Mouse (Mus musculus): ENCODE data around the gene Vasp. TPM values are rescaled to one million over a fixed set of nuclear protein-coding genes. Genes with fewer than 3 reads are reported as not detected.

Gene Vasp
- polyA plus RNA-seq (2015; fragmentation: Nextera tagmentation; extraction: Ambion mirVana) = 84.0 and 86.1 TPM in 2 replicates

GRCm38 (mm10) chr7:19271238-19272172 is at the start of gene Vasp:
Gene Vasp (minus strand): TSS chr7:19271817.
- Histone ChIP-seq H3K27ac (ENCODE audit: low read length) (peak within 1 kb of the TSS; percentile 98), H3K9me3 (replicated peaks; ENCODE audit: control insufficient read depth, low read length) (no peaks in the 10 kb centered on the region; the same call in 1 of the 2 replicates), H3K4me3 (ENCODE audit: low read length) (peak within 1 kb of the TSS; percentile 76), H3K27me3 (ENCODE audit: control insufficient read depth, insufficient read depth, low read length) (no peaks in the 10 kb centered on the region), H3K4me1 (ENCODE audit: control insufficient read depth, insufficient read depth, low read length) (peaks cover 33% of the 10 kb centered on the region), H3K36me3 (ENCODE audit: control insufficient read depth, insufficient read depth) (no peaks in the 10 kb centered on the region; the same call in 1 of the 2 replicates), H3K9ac (ENCODE audit: low read length) (peak within 1 kb of the TSS; percentile 94), H3K4me2 (ENCODE audit: low read depth, low read length) (peak within 1 kb of the TSS; percentile 86)
- peak; percentile 66 for ATAC-seq (replicated peaks; ENCODE audit: extremely low read depth, insufficient read depth, low FRiP score)
- WGBS = under 1% methylated on average over 62 of the region's 62 CpGs

- peak overlapping the region; percentile 67 for H3K4me2 ChIP-seq (ENCODE audit: low read depth, low read length)
- H3K9me3 ChIP-seq (replicated peaks; ENCODE audit: control insufficient read depth, low read length) = no peaks in the 10 kb centered on the region
- peak overlapping the region; percentile 66 for H3K9ac ChIP-seq (ENCODE audit: low read length)
- no peaks in the 10 kb centered on the region for H3K36me3 ChIP-seq (ENCODE audit: control insufficient read depth, insufficient read depth)
- peaks cover 15% of the 10 kb centered on the region for H3K4me1 ChIP-seq (ENCODE audit: control insufficient read depth, insufficient read depth, low read length)
- H3K27ac ChIP-seq (ENCODE audit: low read length) = no peak overlapping the region
- H3K4me3 ChIP-seq (ENCODE audit: low read length) = peak overlapping the region; percentile 48
- H3K27me3 ChIP-seq (ENCODE audit: control insufficient read depth, insufficient read depth, low read length) = no peaks in the 10 kb centered on the region
- 43% methylated on average over 7 of the region's 7 CpGs for WGBS
- no peak for ATAC-seq (replicated peaks; ENCODE audit: extremely low read depth, insufficient read depth, low FRiP score)
Measured at GRCm38 (mm10) chr7:19320637-19321036, 49.0 kb upstream of the Vasp start.

DNA sequence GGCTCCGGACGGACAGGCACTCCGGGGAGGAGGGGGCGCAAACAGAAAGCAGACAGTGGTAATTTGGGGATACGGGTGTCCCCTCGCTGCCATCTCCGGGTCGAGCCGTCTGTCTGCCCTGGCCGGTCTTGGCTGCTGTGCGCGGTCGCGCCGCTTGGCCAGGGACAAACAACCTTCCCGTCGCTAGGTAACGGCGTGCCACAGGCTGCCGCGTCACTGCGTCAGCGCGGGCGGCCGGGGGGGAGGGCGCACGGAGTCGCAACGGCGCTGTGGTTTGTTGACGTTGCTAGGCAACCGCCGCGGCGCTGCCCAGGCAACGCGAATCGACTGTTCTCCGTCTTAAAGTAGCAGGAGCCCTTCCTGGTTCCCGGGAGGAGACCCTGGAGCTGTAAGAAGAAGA is 48.3 kb upstream of the Vasp start:
- H3K27ac ChIP-seq (ENCODE audit: low read length) = peak overlapping the region; percentile 38; the same call in 1 of the 2 replicates

GRCm38 (mm10) chr7:19319458-19319857 is 47.8 kb upstream of the Vasp start:
- no peaks in the 10 kb centered on the region for H3K36me3 ChIP-seq (ENCODE audit: control insufficient read depth, insufficient read depth)
- no peaks in the 10 kb centered on the region for H3K9me3 ChIP-seq (replicated peaks; ENCODE audit: control insufficient read depth, low read length)
- WGBS = 21% methylated on average over 9 of the region's 9 CpGs
- peak overlapping the region; percentile 48 for H3K4me3 ChIP-seq (ENCODE audit: low read length)
- peaks cover 12% of the 10 kb centered on the region for H3K4me1 ChIP-seq (ENCODE audit: control insufficient read depth, insufficient read depth, low read length)
- peak overlapping the region; percentile 67 for H3K4me2 ChIP-seq (ENCODE audit: low read depth, low read length)
- H3K27ac ChIP-seq (ENCODE audit: low read length) = no peak overlapping the region
- H3K27me3 ChIP-seq (ENCODE audit: control insufficient read depth, insufficient read depth, low read length) = no peaks in the 10 kb centered on the region; the same call in 1 of the 2 replicates
- peak; percentile 42 for ATAC-seq (replicated peaks; ENCODE audit: extremely low read depth, insufficient read depth, low FRiP score)
- H3K9ac ChIP-seq (ENCODE audit: low read length) = peak overlapping the region; percentile 58

More for the DNA sequence above, 48.3 kb upstream of the Vasp start:
- Histone ChIP-seq H3K9ac (ENCODE audit: low read length) (peak overlapping the region; percentile 66), H3K9me3 (replicated peaks; ENCODE audit: control insufficient read depth, low read length) (no peaks in the 10 kb centered on the region), H3K4me1 (ENCODE audit: control insufficient read depth, insufficient read depth, low read length) (peaks cover 12% of the 10 kb centered on the region), H3K27me3 (ENCODE audit: control insufficient read depth, insufficient read depth, low read length) (no peaks in the 10 kb centered on the region), H3K4me3 (ENCODE audit: low read length) (peak overlapping the region; percentile 48), H3K36me3 (ENCODE audit: control insufficient read depth, insufficient read depth) (no peaks in the 10 kb centered on the region), H3K4me2 (ENCODE audit: low read depth, low read length) (peak overlapping the region; percentile 67)
- peak; percentile 96 for ATAC-seq (replicated peaks; ENCODE audit: extremely low read depth, insufficient read depth, low FRiP score)
- under 1% methylated on average over 41 of the region's 41 CpGs for WGBS

DNA sequence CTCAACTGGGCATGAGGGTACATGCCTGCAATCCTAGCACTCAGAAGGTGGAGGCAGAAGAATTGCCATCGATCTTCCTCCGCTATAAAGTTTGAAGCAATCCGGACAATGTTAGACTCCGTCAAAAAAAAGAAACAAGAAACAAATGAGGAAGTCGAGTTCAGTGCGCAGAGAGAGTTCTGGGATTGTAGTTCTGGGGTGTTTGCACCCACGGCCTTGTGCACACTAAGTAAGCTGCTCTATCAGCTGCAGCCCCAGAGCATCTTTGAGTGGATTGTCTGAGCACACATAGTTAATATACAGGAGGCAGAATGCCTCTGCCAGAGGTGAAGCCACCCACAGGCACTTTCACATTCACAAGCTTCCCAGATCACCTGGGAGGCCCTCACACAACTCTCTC is 47.1 kb upstream of the Vasp start:
- H3K27ac ChIP-seq (ENCODE audit: low read length) = no peak overlapping the region
- H3K27me3 ChIP-seq (ENCODE audit: control insufficient read depth, insufficient read depth, low read length) = no peaks in the 10 kb centered on the region; the same call in 1 of the 2 replicates
- H3K36me3 ChIP-seq (ENCODE audit: control insufficient read depth, insufficient read depth) = no peaks in the 10 kb centered on the region
- no peaks in the 10 kb centered on the region for H3K9me3 ChIP-seq (replicated peaks; ENCODE audit: control insufficient read depth, low read length)
- H3K9ac ChIP-seq (ENCODE audit: low read length) = no peak overlapping the region
- H3K4me1 ChIP-seq (ENCODE audit: control insufficient read depth, insufficient read depth, low read length) = peaks cover 12% of the 10 kb centered on the region
- ATAC-seq (replicated peaks; ENCODE audit: extremely low read depth, insufficient read depth, low FRiP score) = no peak
- no peak overlapping the region for H3K4me3 ChIP-seq (ENCODE audit: low read length)
- H3K4me2 ChIP-seq (ENCODE audit: low read depth, low read length) = no peak overlapping the region
- 74% methylated on average over 7 of the region's 7 CpGs for WGBS

DNA sequence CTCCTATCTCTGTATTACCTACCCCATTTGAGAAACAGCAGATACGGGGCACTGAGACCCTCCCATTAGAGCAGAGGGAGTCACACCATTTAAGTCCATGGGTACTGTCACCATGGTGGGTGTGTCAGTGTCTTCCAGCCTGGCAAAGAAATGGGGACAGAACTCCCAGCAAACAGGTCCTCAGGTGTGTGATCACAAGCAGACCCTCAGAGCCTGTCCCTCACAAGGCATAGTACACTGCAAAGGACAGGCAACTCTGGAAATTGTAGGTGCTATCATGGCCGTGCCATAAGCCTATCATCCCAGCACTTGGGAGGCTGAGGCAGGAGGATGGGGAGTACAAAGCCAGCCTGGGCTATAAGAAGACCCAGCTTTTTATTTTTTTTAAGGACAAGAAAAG is 46.6 kb upstream of the Vasp start:
- H3K9me3 ChIP-seq (replicated peaks; ENCODE audit: control insufficient read depth, low read length) = no peaks in the 10 kb centered on the region
- no peak overlapping the region for H3K9ac ChIP-seq (ENCODE audit: low read length)
- no peak overlapping the region for H3K27ac ChIP-seq (ENCODE audit: low read length)
- no peak for ATAC-seq (replicated peaks; ENCODE audit: extremely low read depth, insufficient read depth, low FRiP score)
- H3K4me3 ChIP-seq (ENCODE audit: low read length) = no peak overlapping the region
- H3K27me3 ChIP-seq (ENCODE audit: control insufficient read depth, insufficient read depth, low read length) = no peaks in the 10 kb centered on the region; the same call in 1 of the 2 replicates
- H3K4me1 ChIP-seq (ENCODE audit: control insufficient read depth, insufficient read depth, low read length) = peaks cover 12% of the 10 kb centered on the region
- no peak overlapping the region for H3K4me2 ChIP-seq (ENCODE audit: low read depth, low read length)
- no peaks in the 10 kb centered on the region for H3K36me3 ChIP-seq (ENCODE audit: control insufficient read depth, insufficient read depth)
- WGBS = 70% methylated on average over 2 of the region's 2 CpGs

DNA sequence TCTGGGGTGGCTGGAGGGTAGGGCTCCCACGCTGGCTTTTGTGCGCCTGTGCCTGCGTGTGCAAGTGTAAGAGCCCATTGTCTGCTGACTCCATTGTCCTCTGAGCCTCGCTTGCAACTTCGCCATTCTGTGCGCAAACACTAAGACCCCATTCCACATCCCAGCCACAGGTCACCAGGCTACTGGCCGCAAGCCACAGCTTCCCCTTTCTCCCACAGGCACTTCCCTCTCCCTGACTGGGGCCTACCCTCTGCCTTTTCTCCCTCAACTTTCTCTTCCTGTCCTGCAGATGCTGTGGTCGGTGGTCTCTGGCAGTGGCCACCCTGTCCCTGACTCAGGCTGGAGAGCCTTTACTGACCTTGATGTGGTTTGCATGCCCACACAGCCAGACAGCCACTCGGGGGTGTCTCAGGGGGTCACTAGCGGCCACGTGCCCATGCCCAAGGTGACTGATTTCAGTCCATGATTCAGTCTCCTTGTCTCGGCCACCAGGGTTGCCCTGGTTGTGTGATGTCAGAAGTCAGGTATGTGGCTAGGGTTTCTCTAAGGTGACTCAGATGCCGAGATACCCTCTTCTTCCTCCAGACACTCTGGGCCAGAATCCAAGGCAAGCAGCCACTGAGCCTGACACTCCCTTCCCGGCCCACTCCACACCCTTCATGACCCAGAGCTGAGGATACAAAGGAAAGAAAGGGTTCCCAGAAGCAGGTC is 45.0 kb upstream of the Vasp start:
- H3K4me3 ChIP-seq (ENCODE audit: low read length) = no peak overlapping the region
- H3K27ac ChIP-seq (ENCODE audit: low read length) = no peak overlapping the region
- ATAC-seq (replicated peaks; ENCODE audit: extremely low read depth, insufficient read depth, low FRiP score) = no peak
- H3K36me3 ChIP-seq (ENCODE audit: control insufficient read depth, insufficient read depth) = no peaks in the 10 kb centered on the region
- H3K9ac ChIP-seq (ENCODE audit: low read length) = no peak overlapping the region
- no peaks in the 10 kb centered on the region for H3K9me3 ChIP-seq (replicated peaks; ENCODE audit: control insufficient read depth, low read length)
- no peaks in the 10 kb centered on the region; the same call in 1 of the 2 replicates for H3K27me3 ChIP-seq (ENCODE audit: control insufficient read depth, insufficient read depth, low read length)
- 50% methylated on average over 14 of the region's 14 CpGs for WGBS
- H3K4me1 ChIP-seq (ENCODE audit: control insufficient read depth, insufficient read depth, low read length) = peaks cover 12% of the 10 kb centered on the region
- H3K4me2 ChIP-seq (ENCODE audit: low read depth, low read length) = no peak overlapping the region

- 53% methylated on average over 5 of the region's 5 CpGs for WGBS
Measured at GRCm38 (mm10) chr7:19314033-19314432, 42.4 kb upstream of the Vasp start.

More at GRCm38 (mm10) chr7:19314033-19314432, 42.4 kb upstream of the Vasp start:
- no peak for ATAC-seq (replicated peaks; ENCODE audit: extremely low read depth, insufficient read depth, low FRiP score)
- H3K9ac ChIP-seq (ENCODE audit: low read length) = no peak overlapping the region
- H3K27me3 ChIP-seq (ENCODE audit: control insufficient read depth, insufficient read depth, low read length) = no peaks in the 10 kb centered on the region; the same call in 1 of the 2 replicates
- no peak overlapping the region for H3K4me3 ChIP-seq (ENCODE audit: low read length)
- H3K4me1 ChIP-seq (ENCODE audit: control insufficient read depth, insufficient read depth, low read length) = peaks cover 10% of the 10 kb centered on the region
- no peak overlapping the region for H3K4me2 ChIP-seq (ENCODE audit: low read depth, low read length)
- no peaks in the 10 kb centered on the region for H3K9me3 ChIP-seq (replicated peaks; ENCODE audit: control insufficient read depth, low read length)
- no peak overlapping the region for H3K27ac ChIP-seq (ENCODE audit: low read length)
- H3K36me3 ChIP-seq (ENCODE audit: control insufficient read depth, insufficient read depth) = no peaks in the 10 kb centered on the region
